Mouse (Mus musculus) small intestine, adult 2 months (tissue): ENCODE data around the gene Rbms1.

Experiments
- CTCF ChIP-seq: fragments of 200-500 bp; IDR thresholded peaks from 2 replicates; pipeline ENCODE4 v1.5.1; 2012; ENCODE audit warnings: low read depth, mild to moderate bottlenecking, control low read depth, inconsistent platforms, low read length, moderate library complexity, mixed read lengths; ENCODE audit not compliant: insufficient replicate concordance, insufficient read length; ENCODE audit errors: extremely low read depth
- POLR2A ChIP-seq: fragments of 200-500 bp; IDR thresholded peaks from 2 replicates; pipeline ENCODE4 v1.6.1; 2012; ENCODE audit warnings: low read depth, mild to moderate bottlenecking, control low read depth, inconsistent platforms, low read length, moderate library complexity

- TF ChIP-seq CTCF (no peak), POLR2A (no peak)
Measured at GRCm38 (mm10) chr2:60903535-60903934, 59.5 kb downstream of the Rbms1 start.
